Mouse (Mus musculus) thymus, postnatal 4 days (tissue): ENCODE results near the gene Tmem81.
"Not testable (repeated sequence)": the region's sequence is repeated elsewhere in the genome, so short reads cannot be mapped to it uniquely, and the experiment has no call there.

Experiments
- DNase-seq: peaks from one replicate; pipeline ENCODE4 v3.0.0; 2021

Tmem81 gene

DNA sequence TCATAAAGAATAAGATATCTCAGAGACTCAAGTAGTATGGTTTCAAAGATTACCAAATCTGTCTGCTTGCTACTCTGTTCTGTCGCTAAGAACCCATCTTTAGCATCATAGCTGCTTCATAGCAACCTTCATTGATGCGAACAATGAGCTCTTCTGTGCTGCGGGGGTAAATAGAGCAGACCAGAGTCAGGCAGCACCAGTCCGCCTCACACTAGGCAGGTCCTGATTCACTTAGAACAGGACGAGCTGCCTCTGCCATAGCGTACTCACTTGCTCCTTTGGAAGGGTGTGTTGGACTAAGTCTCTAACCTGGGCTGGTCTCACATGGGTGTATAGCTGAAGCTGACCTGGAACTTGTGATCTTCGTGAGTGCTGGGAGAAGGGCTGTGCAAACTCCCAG lies at the start of gene Tmem81:
TSS of gene Tmem81 (plus strand) at position 173 of the 400 bp plus-strand sequence.
- no peak for DNase-seq

DNA sequence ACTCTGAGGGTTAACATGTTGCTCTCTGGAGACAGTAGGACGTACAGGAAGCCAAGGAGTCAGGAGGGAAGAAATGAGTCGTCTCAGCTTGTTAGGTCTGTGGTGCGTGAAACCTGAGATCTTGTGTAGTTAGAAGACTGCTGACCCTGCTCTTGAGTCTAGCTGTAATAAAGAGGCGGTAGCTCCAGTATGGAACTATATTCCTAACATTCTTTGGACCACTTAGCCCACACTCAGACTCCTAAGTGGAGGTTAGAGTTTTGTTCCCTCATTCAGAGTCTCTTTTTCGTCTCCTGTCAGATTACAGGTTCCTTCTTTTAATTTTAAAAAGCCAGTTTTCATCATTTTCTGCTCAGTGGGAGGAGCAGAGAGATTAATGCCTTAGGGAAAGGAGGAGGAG lies 41.4 kb upstream of the Tmem81 start:
- DNase-seq, result no peak

GRCm38 (mm10) chr1:132468926-132469325 lies 37.1 kb upstream of the Tmem81 start:
- no peak for DNase-seq

DNA sequence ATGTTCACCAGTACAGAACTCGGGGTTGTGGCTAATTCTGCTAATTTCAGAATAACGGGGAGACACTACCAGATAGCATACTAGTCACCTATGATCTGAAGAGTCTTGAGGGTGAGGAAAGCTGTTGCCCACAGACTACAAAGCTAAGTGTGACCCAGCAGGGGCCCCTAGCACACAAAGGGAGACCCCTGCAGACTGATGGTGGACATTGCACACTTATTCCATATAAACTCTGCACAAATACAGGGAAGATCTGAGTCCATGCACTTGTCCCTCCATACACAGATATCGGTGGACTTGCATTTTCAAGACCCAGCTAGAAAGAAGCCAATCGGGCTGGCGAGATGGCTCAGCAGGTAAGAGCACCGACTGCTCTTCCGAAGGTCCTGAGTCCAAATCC lies 36.5 kb upstream of the Tmem81 start:
- DNase-seq, result no peak

- not testable (repeated sequence) for DNase-seq
Observed at GRCm38 (mm10) chr1:132470031-132470430, 36.0 kb upstream of the Tmem81 start.

DNA sequence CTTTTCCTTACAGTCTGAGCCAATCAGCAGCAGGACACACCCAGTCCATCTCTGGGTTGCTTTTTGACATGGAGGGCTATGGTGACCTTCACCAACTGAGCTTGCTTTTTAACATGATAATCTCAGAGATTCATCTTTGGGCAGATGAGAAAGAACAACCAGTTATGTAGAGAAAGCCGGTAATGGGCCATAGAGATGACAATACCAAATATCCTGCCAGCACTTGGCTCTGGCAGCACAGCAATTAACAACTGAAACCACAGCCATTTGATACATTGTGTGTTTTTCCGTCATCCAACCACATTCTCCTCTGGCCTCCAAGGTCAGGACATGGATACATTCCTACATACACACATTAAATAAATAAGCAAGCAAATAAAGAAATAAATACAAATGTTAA lies 35.0 kb upstream of the Tmem81 start:
- DNase-seq, result no peak

GRCm38 (mm10) chr1:132471499-132471898 lies 34.5 kb upstream of the Tmem81 start:
- DNase-seq, result no peak

- no peak for DNase-seq
Observed at GRCm38 (mm10) chr1:132472537-132472936, 33.5 kb upstream of the Tmem81 start.

GRCm38 (mm10) chr1:132474496-132474895 lies 31.5 kb upstream of the Tmem81 start:
- no peak for DNase-seq

- no peak for DNase-seq
Observed at GRCm38 (mm10) chr1:132476575-132476927, 29.5 kb upstream of the Tmem81 start.

- peak; percentile 90 for DNase-seq
Observed at GRCm38 (mm10) chr1:132476928-132477691, 28.9 kb upstream of the Tmem81 start, which contains the start of gene Rbbp5. Gene Rbbp5 (plus strand): TSS chr1:132477365.

DNA sequence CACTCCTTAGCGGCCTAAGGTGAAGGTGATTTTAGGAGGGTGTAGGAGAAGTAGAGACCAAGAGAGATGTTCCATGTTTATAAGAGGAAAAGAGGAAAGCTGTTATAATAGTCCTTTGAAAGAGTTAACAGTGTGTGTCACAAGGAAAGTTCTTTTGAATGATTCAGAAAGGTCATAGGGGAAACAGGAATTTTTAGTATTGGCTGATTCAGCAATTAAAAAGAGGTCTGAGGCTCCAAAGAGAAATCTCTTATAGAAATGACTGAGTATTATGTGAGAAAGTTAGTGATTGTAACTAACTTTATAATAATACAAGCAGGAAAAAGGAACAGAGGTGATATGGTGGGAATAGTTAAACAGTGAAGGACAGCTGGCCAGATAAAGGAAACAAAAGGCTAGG lies 26.6 kb upstream of the Tmem81 start:
- DNase-seq, result no peak

GRCm38 (mm10) chr1:132481619-132482018 lies 24.4 kb upstream of the Tmem81 start:
- DNase-seq, result no peak

- no peak for DNase-seq
Observed at GRCm38 (mm10) chr1:132483234-132483633, 22.8 kb upstream of the Tmem81 start.

GRCm38 (mm10) chr1:132483759-132484158 lies 22.3 kb upstream of the Tmem81 start:
- no peak for DNase-seq

DNA sequence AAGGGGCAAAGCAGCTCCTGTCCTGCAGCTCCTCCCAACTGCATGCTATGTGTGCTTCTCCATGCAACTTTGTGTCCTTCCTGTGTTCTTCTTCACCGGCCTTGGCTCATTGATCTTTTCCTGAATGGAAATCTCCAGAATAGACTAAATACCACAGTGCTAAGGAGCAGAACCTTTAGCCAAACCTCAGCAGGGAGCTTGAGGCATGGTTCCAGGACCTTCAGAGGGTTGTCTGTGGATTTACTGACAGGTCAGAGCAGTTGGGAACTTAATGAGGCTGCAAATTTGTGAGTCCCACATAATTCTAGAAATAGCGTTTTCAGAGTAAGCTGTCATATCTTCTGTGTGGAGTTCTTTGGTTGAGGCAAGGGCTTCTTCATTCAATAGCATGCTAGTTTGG lies 5.5 kb upstream of the Tmem81 start:
- DNase-seq, result no peak

DNA sequence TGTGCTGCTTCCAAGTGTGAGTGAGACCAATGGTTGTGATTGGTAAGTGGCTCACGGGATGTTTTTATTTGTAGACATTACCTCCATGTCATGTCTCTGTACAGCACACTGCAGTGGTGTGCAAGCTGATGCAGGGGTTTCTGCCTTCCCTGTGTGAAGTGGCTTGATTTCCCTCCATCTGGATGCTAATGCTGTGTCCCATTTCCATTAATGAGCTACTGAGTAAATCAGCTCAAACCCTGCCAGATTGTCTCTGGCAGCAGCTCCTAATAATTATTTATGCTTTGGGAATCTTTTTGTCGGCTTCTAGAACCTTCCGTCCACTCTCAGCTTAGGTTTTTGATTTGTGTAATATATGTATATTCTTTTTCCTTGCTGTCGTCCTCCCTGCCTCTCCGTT lies 875 bp upstream of the Tmem81 start:
- DNase-seq, result no peak

DNA sequence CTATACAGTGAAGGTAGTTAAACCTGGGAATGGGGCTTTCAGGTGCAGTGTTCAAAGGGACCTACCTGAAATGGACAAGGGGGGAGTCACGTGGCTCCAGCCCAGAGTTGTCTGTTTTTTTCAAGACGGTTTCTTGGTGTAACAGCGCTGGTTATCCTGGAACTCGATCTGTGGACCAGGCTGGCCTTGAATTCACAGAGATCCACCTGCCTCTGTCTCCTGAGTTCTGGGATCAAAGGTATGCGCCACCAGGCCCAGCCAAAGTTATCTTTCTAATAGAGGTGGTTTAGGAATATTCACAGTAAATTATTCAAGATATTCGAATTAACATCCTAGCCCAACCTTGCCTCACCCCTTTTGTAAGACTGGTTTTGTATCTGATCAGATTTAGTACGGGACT lies 626 bp downstream of the Tmem81 start:
- no peak for DNase-seq

DNA sequence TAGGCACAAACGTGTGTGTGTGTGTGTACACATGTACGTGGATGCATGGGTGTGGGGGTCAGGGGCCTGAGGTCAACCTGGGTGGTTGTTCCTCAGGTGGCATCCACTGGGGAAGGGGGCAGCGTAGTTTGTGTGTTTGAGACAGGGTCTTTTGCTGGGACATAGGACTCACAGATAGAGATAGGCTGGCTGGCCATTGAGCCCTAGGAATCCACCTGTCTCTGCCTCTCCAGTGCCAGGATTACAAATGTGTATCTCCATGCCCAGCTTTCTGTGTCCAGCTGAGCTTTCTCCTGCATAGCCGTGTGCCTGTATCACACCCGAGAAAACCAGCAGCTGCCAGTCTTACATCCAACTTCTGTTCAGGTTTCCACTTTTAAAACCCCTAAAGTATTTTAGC lies 3.7 kb downstream of the Tmem81 start:
- no peak for DNase-seq

- DNase-seq, result no peak
Observed at GRCm38 (mm10) chr1:132511521-132511920, 5.5 kb downstream of the Tmem81 start.

- DNase-seq, result no peak
Observed at GRCm38 (mm10) chr1:132512106-132512505, 6.1 kb downstream of the Tmem81 start.

- DNase-seq, result no peak
Observed at GRCm38 (mm10) chr1:132515339-132515738, 9.3 kb downstream of the Tmem81 start.

- no peak for DNase-seq
Observed at GRCm38 (mm10) chr1:132516776-132517175, 10.7 kb downstream of the Tmem81 start.

- DNase-seq, result no peak
Observed at GRCm38 (mm10) chr1:132518621-132519020, 12.6 kb downstream of the Tmem81 start.

GRCm38 (mm10) chr1:132519734-132520133 lies 13.7 kb downstream of the Tmem81 start:
- DNase-seq, result no peak
